Mouse (Mus musculus) frontal cortex, adult 2 months (tissue): ENCODE results near the gene Trim9. TPM values are rescaled to one million over a fixed set of nuclear protein-coding genes. Genes with fewer than 3 reads are reported as not detected.

Source experiments
- DNase-seq, 2 experiments: peaks; one replicate each; pipeline ENCODE4 v3.0.0; 2022; ENCODE audit warnings: low spot score in 1 of 2; ENCODE audit errors: extremely low spot score in 1 of 2
- polyA plus RNA-seq: library from polyadenylated mRNA; depleted of rRNA; stranded (reverse); fragments of >200 nt; gene quantifications from 2 replicates; pipeline ENCODE4 v1.2.3, GENCODE M21; 2012

The Trim9 gene
- polyA plus RNA-seq, 1 experiment, result 226 TPM

GRCm38 (mm10) chr12:70266494-70266931, 80.9 kb downstream of the Trim9 start:
- no peak for DNase-seq

- no peak for DNase-seq
These were observed 83.7 kb downstream of the Trim9 start for GRCm38 (mm10) chr12:70263721-70264120.

- peak; percentile 80 to 87 for DNase-seq
These were observed 85.0 kb downstream of the Trim9 start for GRCm38 (mm10) chr12:70262271-70262953.

- no peak for DNase-seq
These were observed 96.1 kb downstream of the Trim9 start for GRCm38 (mm10) chr12:70251210-70251884.

GRCm38 (mm10) chr12:70249616-70250157, 97.7 kb downstream of the Trim9 start:
- no peak for DNase-seq

GRCm38 (mm10) chr12:70247683-70248474, 99.5 kb downstream of the Trim9 start:
- DNase-seq, result no peak

GRCm38 (mm10) chr12:70242550-70242949, 104.9 kb downstream of the Trim9 start:
- peak in 1 of 2 experiments; percentile 58 for DNase-seq

GRCm38 (mm10) chr12:70239741-70240140, 107.7 kb downstream of the Trim9 start:
- DNase-seq, result no peak

GRCm38 (mm10) chr12:70238604-70239003, 108.8 kb downstream of the Trim9 start:
- no peak for DNase-seq

- DNase-seq, result peak in 1 of 2 experiments; percentile 86
These were observed 112.4 kb downstream of the Trim9 start for GRCm38 (mm10) chr12:70234938-70235484.

GRCm38 (mm10) chr12:70234411-70234810, 113.0 kb downstream of the Trim9 start:
- DNase-seq, result no peak

- DNase-seq, result no peak
These were observed 113.6 kb downstream of the Trim9 start for GRCm38 (mm10) chr12:70233637-70234315.

- DNase-seq, result no peak
These were observed 115.3 kb downstream of the Trim9 start for GRCm38 (mm10) chr12:70232020-70232544.

- DNase-seq, result no peak
These were observed 116.1 kb downstream of the Trim9 start, which contains the start of gene Pygl for GRCm38 (mm10) chr12:70231294-70231693. Gene Pygl (minus strand): TSS chr12:70231488.

GRCm38 (mm10) chr12:70228155-70228554, 119.3 kb downstream of the Trim9 start:
- no peak for DNase-seq

GRCm38 (mm10) chr12:70227121-70227932, 120.1 kb downstream of the Trim9 start:
- no peak for DNase-seq

GRCm38 (mm10) chr12:70226655-70227054, 120.8 kb downstream of the Trim9 start:
- no peak for DNase-seq

- DNase-seq, result no peak
These were observed 124.1 kb downstream of the Trim9 start for GRCm38 (mm10) chr12:70223331-70223730.

GRCm38 (mm10) chr12:70221425-70221824, 126.0 kb downstream of the Trim9 start:
- DNase-seq, result no peak
